Mouse (Mus musculus) ES-E14 (cell line): ENCODE measurements around the gene Fkrp. TPM values are rescaled to one million over a fixed set of nuclear protein-coding genes. Genes with fewer than 3 reads are reported as not detected.

ENCODE experiments used
- DNase-seq: peaks from one replicate; pipeline ENCODE4 v3.0.0-alpha.2; 2013; ENCODE audit warnings: low read depth, low spot score
- H3K27ac ChIP-seq: 2 replicates; pipeline ENCODE4 v1.5.1; 2012; ENCODE audit warnings: low read depth, mild to moderate bottlenecking, low read length, moderate library complexity, mixed read lengths; ENCODE audit not compliant: poor library complexity, insufficient read depth, severe bottlenecking
- H3K36me3 ChIP-seq: 2 replicates; pipeline ENCODE4 v1.6.1; 2012; ENCODE audit warnings: mild to moderate bottlenecking, low read length, moderate library complexity, mixed read lengths; ENCODE audit not compliant: control insufficient read depth, poor library complexity, insufficient read depth, severe bottlenecking
- H3K4me1 ChIP-seq, 2 experiments: fragments of 150-350 bp in 1 of 2; sonication (generic) in 1 of 2; 2 replicates each; pipeline ENCODE4 v1.6.1; 2012; ENCODE audit warnings: low read length in 2 of 2, mild to moderate bottlenecking in 1 of 2, mixed read lengths in 1 of 2; ENCODE audit not compliant: control insufficient read depth in 2 of 2, insufficient read depth in 2 of 2, poor library complexity in 1 of 2
- H3K4me3 ChIP-seq, 2 experiments: fragments of 150-350 bp in 1 of 2; sonication (generic) in 1 of 2; 2 replicates each; pipeline ENCODE4 v1.5.1; 2012; ENCODE audit warnings: low read length in 2 of 2, low read depth in 1 of 2, mild to moderate bottlenecking in 1 of 2, mixed read lengths in 1 of 2; ENCODE audit not compliant: insufficient read depth in 1 of 2, poor library complexity in 1 of 2, severe bottlenecking in 1 of 2
- H3K9ac ChIP-seq: 2 replicates; pipeline ENCODE4 v1.6.1; 2012; ENCODE audit warnings: low read depth, mild to moderate bottlenecking, low read length, mixed read lengths; ENCODE audit not compliant: poor library complexity, insufficient read depth, severe bottlenecking
- H3K9me3 ChIP-seq: fragments of 150-350 bp; sonication (generic); 2 replicates; pipeline ENCODE4 v1.6.1; 2012; ENCODE audit warnings: low read depth, mild to moderate bottlenecking, low read length; ENCODE audit not compliant: control insufficient read depth, insufficient read depth
- CHD2 ChIP-seq: IDR thresholded peaks from 2 replicates; pipeline ENCODE4 v1.6.1; 2014; ENCODE audit warnings: mild to moderate bottlenecking, low read depth, low read length, inconsistent platforms
- HCFC1 ChIP-seq: IDR thresholded peaks from 2 replicates; pipeline ENCODE4 v1.6.1; 2012; ENCODE audit warnings: low read length, inconsistent platforms, borderline replicate concordance; ENCODE audit not compliant: insufficient read depth
- MAFK ChIP-seq: IDR thresholded peaks from 2 replicates; pipeline ENCODE4 v1.6.1; 2014; ENCODE audit warnings: mild to moderate bottlenecking, low read depth, low read length, inconsistent platforms; ENCODE audit not compliant: insufficient read depth
- ZC3H11A ChIP-seq: IDR thresholded peaks from 2 replicates; pipeline ENCODE4 v1.6.1; 2012; ENCODE audit warnings: low read depth, mild to moderate bottlenecking, inconsistent platforms, low read length, borderline replicate concordance
- ZNF384 ChIP-seq: IDR thresholded peaks from 2 replicates; pipeline ENCODE4 v1.6.1; 2012; ENCODE audit warnings: low read depth, low read length, inconsistent platforms
- in situ Hi-C, 2 experiments: fragments of 600-800 bp; cut with MboI; formaldehyde crosslinking; loops; one replicate each; pipeline ENCODE4 v1.15.1; 2025; ENCODE audit warnings: low sequenced_read_pairs in 2 of 2, inconsistent platforms in 1 of 2; ENCODE audit not compliant: unreplicated experiment in 2 of 2
- total RNA-seq: library from RNA; depleted of rRNA; stranded (reverse); fragments of 300-350 nt; gene quantifications from 2 replicates; pipeline ENCODE4 v1.2.3, GENCODE M21; 2012

Gene Fkrp
- total RNA-seq, 1 experiment = 12.8 TPM

DNA sequence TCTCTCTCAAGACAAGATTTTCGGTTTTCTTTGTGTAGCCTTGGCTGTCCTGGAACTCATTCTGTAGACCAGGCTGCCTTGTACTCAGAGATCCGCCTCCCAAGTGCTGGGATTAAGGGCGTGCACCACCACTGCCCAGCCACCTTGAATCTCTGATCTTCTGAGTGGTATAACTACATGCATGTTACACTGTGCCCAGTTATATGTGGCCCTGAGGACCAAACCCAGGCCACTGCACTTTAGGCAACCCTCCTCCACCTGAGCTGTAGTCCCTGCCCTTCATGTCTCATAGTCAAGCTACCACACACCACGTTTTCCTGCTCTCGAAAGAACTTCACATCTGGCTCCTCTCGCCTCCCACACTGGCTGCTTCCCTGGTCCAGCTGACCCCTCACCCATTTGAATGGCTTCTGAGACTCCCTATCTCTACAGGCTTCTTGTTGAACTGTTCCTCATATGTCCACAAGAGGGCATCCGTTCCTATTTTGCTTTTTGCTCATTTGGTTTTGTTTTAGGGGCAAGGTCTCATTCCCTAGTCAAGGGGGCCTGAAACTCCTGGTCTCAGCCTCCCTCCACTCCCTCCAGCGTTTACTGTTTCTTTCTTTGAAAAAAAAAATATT is 12.0 kb downstream of the Fkrp start:
- H3K9me3 ChIP-seq = no peaks in the 10 kb centered on the region
- no peak overlapping the region for H3K4me3 ChIP-seq
- in situ Hi-C loops = loop anchor here in 1 of 2 experiments (25.0 kb wide), 1 partner anchor 108 kb away; the partner anchor contains the start of genes Calm3 and Ptgir
- H3K27ac ChIP-seq = no peak overlapping the region
- H3K36me3 ChIP-seq = no peaks in the 10 kb centered on the region
- H3K4me1 ChIP-seq = 0 out of 4 replicates have a peak, but pooled peaks cover 0 to 1% of the 10 kb centered on the region in 2 experiments
- no peak overlapping the region for H3K9ac ChIP-seq
- DNase-seq = no peak
- TF ChIP-seq CHD2 (no peak), HCFC1 (no peak), ZC3H11A (no peak), ZNF384 (no peak), MAFK (no peak)

- Histone ChIP-seq H3K4me1 (0 out of 4 replicates have a peak, but pooled peaks cover 0 to 3% of the 10 kb centered on the region in 2 experiments), H3K27ac (no peak overlapping the region), H3K4me3 (no peak overlapping the region), H3K9ac (no peak overlapping the region), H3K9me3 (no peaks in the 10 kb centered on the region), H3K36me3 (peaks cover 47% of the 10 kb centered on the region)
- in situ Hi-C loops = no loop called here
- DNase-seq = no peak
- TF ChIP-seq ZC3H11A (no peak), HCFC1 (no peak), ZNF384 (no peak), CHD2 (no peak), MAFK (no peak)
Measured at GRCm38 (mm10) chr7:16794886-16795285, 21.6 kb downstream of the Fkrp start.

DNA sequence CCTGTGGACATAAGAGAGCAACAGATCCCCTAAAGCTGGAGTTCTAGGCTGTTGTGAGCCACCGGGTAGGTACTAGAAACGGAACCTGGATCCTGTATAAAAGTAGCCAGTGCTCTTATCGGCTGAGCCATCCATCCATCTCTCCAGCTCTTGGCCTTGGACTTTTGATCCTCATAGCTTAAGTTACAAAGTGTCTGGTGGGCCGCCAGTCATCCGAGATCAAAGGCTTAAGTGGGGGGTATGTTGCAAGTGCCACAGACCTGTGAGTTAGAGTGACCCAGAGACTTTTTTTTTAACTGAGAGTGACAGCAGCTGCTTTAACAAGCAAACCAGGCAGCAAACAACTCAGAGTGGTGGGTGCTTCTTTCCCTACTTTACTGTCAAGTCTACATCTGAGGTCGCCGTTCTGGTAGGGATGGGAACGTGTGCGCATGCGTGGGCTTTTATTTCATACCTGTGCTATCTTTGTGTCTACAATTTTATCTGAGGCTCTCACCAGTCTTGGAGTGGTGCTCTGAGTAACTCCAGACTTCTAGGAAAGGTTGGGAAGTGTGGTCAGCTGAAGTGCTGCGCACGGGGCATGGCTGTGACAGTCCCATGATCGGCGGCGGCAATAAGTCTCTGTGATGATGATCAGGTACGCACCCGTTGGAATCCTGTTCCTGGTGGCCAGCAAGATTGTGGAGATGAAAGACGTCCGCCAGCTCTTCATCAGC is 23.4 kb downstream of the Fkrp start:
- no peak for DNase-seq
- in situ Hi-C loops = no loop called here
- 0 out of 4 replicates have a peak, but pooled peaks cover 0 to 3% of the 10 kb centered on the region in 2 experiments for H3K4me1 ChIP-seq
- TF ChIP-seq MAFK (no peak), HCFC1 (no peak), ZC3H11A (no peak), CHD2 (no peak), ZNF384 (no peak)
- H3K9ac ChIP-seq = no peak overlapping the region
- H3K27ac ChIP-seq = no peak overlapping the region
- no peaks in the 10 kb centered on the region for H3K9me3 ChIP-seq
- H3K36me3 ChIP-seq = peaks cover 49% of the 10 kb centered on the region
- H3K4me3 ChIP-seq = no peak overlapping the region

DNA sequence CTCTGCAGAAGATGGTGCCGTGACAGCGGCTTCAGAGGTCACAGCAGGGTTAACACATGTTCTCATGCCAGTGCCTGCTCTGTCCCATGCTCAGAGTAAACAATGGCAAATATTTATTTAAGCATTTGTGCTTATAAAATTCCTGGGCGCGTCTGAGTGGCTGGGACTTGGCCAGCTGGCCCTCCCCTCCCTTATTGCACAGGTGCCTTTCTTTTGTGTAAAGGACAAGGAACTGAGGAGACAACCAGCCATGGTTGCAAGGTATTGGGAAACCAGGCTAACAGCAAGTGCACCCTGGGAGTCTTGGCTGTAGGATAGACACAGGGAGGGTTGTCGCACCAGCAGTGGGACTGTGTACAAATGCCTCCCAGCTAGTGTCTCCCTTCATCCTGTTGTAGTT is 24.2 kb downstream of the Fkrp start:
- Histone ChIP-seq H3K4me3 (no peak overlapping the region), H3K4me1 (0 out of 4 replicates have a peak, but pooled peaks cover 0 to 3% of the 10 kb centered on the region in 2 experiments), H3K9me3 (no peaks in the 10 kb centered on the region), H3K36me3 (peaks cover 48% of the 10 kb centered on the region), H3K9ac (no peak overlapping the region), H3K27ac (no peak overlapping the region)
- in situ Hi-C loops = no loop called here
- TF ChIP-seq CHD2 = no peak
- no peak for TF ChIP-seq HCFC1
- no peak for TF ChIP-seq ZC3H11A
- TF ChIP-seq ZNF384 = no peak
- TF ChIP-seq MAFK = no peak
- DNase-seq = no peak
